Mouse (Mus musculus) cerebellum, adult 11 months (tissue): Measurements from ENCODE around the gene Ptrh2.

ENCODE experiments used
- DNase-seq: peaks from one replicate; pipeline ENCODE4 v3.0.0; 2022

Gene Ptrh2

DNA sequence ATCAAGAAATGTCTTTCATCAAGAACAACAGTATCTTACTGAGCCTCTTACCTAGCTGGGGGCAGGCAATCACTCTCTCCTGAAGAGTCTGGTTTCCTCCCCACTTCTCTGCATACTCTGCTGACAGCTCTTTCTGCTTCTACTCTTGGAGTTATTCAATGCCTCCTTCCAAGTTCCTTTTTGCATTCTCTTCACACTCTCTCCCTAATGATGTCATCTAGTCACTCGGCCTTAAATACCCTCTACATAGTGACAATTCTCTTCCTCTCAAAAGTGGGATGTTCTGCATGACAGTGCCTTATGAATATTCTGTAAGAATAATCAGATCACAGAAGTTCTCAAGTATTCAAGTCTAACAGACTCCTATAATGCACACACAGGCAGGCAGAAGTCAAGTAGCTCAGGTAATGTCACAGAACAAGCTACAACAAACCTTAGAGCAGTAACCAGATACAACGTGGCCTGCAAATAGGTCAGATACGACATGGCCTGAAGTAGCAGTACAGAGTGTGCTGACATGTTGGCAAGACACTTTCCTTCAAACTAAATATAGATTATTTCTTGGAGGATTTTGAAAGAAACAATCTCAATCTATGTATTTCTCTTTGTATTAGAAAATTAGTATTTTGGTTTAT lies 12.6 kb upstream of the Ptrh2 start:
- no peak for DNase-seq

DNA sequence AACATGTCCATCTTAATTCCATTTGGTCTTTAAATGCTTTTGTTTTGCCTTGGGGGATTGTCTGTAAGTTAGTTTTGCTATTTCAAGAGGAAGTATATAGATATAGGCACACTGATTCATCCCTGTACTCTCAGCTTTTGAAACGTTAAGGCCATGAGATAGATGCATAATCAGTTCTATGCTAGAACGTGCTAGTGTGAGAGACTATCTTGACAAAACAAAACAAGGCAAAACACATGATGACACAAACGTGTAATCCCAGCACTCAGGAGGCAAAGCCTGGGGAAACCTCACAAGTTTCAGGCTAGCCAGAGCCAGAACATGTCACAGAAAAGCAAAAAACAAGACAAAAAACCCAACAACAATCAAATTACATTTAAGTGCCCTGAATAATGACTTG lies 11.0 kb upstream of the Ptrh2 start:
- no peak for DNase-seq

DNA sequence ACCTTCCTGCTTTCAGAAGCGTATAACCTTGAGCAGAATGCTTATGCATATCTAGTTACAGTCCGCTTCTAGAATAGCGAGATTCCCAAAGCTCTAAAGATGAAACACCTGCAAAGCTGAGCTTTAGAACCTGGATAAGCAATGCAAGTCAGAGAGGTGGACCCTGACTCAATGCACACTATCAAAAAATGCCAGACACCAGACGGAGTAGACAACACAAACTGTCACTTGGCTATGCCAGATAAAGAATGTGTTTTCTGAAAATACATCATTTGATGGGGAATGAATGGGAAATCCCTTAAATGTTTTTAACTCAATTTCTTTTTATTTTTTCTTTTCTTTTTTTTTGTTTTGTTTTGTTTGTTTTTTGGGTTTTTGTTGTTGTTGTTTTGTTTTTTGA lies 8.3 kb upstream of the Ptrh2 start:
- DNase-seq = no peak

DNA sequence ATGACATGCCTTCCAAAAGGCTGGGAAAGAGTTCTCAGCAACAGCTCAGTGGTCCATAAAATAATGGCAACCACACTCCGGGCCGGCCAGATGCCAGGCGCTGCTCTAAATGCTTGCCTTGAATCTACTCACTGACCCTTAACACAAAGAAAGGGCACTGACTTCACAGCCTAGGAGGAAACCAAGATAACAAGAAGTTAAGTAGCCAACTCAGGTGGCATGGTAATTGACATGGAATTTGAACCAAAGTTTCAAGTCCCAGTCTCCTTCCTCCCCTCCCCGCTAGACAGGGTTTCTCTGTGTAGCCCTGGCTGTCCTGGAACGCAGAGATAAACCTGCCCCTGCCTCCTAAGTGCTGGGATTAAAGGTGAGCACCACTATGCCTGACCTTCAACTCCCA lies 4.8 kb upstream of the Ptrh2 start:
- DNase-seq = no peak

DNA sequence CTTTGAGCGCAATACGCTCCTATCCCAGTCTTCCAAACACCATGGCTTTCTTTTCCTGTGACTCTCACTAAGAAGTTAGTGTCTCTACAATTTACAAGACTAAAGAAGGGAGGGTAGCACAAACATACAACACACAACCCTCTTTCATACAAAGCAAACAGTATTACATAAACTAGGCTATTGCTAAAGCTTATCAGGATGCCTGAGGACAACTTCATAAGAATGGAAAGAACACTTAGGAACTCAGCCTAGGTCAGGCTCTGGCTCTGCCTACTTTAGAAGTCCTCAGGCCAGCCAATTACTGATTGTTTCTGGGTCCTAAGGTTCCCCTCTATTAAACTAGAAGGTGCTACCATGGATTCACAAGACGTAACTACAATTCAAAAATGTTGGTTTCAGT lies 3.1 kb upstream of the Ptrh2 start:
- no peak for DNase-seq

DNA sequence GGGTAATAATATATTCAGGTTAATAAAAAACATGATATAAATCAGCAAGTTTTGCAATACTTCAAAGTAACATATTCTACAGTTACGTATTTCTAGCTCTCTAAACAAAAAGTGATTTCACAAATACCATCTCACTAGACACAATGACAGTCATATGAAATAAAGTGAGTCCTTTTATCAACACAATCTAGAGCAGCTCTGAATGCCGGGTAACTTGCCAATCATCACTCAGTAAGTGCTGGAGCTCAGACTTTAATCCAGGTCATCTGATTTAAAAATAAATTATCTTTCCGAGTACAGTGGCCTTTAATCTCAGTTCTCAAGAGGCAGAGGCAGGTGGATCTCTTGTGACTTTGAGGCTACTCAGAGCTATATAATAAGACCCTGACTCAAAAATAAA lies 2.4 kb upstream of the Ptrh2 start:
- DNase-seq = no peak

DNA sequence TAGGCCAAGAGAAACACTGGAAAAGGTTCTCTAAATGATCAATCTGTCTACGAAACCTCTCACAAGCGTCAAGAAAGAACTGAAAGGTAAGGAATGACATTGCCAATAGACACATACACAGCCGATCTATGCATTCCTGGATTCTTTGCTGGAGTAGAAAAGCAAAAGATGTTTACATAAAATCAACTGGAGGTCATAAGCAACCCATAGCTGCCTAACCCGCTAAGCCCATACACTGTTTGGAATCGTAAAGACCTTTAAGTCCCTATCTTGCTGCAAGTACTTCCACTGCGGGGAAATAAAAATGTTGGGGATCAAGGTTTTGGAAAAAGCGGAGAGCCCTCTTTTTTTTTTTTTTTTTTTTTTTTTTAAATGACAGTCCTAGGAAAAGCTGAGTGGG lies 924 bp upstream of the Ptrh2 start:
- no peak for DNase-seq

DNA sequence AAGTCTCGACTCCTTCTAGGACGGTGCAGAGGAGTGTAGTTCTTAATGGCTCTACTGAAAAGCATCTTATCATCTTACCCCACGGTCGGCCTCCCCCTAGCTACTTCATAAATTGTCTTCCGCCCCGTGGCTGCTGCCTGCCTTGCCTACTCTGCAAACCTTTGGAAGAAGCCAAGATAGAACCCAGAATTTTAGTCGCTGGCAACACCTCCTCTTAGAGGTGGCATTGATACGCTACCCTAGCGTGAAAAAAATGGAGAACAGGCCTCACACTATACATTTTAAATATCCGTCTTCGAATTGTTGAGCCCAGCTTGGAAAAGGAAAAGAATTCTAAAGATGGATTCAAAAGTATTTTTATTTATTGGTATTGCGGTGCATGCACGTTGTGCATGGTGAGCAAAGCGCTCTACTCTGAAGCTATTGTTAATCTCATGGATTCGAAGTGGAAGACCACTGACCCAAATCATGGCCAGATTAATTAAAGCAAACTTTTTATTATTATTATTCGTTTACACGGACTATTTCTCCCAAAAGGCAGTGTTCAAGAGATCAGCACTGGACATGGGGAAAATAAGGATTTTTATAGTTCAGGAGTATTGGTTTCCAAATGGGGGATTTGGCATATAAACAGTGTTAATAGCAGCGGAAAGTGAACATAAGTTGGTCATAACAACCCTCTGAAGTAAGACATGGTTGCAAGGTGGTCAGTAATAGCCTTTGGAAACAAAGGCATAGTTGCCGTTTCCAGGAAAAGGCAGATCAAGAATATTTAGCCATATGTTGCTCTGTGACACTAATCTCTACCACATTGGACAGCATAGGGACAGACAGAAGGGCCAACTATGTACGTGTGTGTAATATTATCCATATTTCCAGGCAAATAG lies 584 bp downstream of the Ptrh2 start:
- no peak for DNase-seq

DNA sequence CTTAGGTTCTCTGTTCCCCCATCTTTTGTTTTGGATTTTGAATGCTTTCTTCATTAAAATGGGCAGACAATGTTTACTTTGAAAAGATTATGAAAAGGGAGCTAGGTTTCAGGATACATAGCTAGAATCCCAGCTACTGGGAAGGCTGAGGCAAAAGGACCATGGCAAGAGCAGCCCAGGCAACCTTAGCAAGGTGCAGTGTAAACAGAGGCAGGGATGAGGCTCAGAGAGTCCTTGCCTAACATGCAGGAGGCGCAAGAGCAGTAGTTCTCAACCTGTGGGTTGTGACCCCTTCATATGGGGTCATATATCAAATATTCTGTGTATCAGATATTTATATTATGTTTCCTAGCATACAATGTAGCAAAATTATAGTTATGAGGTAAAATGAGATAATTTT lies 1.6 kb downstream of the Ptrh2 start:
- no peak for DNase-seq

DNA sequence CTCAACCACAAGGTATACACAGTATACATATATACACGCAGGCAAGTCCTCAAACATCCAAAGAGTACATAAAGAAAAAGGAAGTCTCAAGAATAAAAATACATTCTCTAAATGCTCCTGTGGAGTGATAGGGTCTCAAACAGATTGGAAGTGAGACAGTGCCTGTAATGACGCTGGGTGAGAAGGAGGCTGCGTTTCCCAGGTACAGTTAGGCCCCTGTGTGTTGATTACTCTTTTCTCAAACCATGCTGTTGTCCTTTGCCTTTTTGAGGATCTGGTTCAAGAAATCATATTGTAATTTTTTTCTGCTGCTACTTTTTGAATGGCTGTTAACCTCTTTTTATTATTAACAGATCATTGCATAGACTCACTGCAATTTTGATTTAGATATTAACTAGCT lies 6.6 kb downstream of the Ptrh2 start:
- DNase-seq = no peak

DNA sequence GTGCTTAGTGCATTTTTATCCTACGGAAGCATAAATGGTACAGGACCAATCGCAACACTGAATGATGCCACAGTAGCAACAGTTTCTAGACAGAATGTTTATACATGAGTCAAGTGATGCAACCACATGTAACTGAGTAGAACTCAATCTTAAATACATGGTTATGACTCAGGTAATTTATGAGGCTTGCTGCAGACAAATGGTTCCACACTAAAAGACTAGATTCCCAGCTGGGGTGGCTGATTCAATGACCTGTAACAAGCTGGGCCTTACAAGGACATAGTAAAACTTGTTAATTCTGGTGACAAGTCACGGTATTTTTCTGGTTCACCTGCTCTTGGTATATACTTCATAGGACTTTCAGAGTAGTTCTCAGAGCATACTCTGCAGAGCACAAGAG lies 7.7 kb downstream of the Ptrh2 start:
- no peak for DNase-seq

DNA sequence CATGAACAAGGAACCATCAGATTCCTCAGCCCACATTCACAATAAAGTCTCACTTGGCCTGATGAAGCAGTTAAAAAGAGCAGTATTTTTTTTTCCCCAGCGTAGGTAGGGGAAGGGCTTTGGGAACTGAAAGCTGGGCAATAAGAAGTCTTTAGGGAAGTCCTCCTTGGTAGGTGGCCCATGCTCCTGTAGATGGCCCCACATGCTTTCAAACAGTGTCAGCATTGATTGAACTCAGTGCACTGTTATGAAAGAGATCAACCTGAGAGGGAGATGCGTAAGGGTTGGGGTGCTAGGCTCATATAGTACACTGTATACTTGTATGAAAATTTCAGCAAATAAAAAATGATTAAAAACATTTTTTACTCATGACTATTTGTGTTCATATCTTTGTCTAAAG lies 8.2 kb downstream of the Ptrh2 start:
- DNase-seq = no peak

DNA sequence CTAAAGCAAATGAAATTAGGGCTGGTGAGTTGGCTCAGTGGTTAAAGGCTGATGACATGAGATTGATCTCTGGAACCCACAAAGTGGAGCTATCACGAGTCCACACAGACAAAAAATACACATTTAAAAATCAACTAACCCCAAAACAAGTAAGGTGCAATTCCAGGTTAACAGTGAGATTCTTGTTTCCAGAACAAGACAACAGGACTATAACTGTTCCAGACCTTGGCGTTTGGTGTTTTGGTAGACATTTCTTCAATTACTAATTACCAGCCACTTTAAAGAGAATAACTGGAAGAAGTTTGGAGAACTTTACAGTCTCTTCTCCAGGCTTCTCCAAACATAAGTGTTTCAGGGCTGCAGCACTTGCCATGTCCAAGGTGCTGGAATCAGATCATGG lies 8.8 kb downstream of the Ptrh2 start:
- DNase-seq = no peak

DNA sequence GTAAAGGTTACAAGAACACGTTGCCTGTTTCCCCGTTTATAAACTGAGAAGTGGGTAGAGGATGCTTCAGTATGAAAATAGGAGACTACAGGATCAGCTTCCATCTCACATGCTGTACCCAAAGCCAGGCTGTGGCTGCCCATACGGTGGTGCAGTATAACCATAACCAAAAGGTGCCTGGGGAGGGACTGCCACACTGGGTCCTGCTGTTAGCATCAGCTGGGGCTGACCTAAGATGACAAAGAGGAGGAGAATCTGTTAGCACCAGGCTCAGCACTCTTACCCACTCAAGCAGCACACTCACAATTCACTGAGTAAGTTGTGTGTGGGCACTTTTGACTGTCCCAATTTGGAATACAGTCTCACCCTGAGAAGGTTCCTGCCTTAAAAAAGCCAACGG lies 11.7 kb downstream of the Ptrh2 start:
- DNase-seq = no peak

DNA sequence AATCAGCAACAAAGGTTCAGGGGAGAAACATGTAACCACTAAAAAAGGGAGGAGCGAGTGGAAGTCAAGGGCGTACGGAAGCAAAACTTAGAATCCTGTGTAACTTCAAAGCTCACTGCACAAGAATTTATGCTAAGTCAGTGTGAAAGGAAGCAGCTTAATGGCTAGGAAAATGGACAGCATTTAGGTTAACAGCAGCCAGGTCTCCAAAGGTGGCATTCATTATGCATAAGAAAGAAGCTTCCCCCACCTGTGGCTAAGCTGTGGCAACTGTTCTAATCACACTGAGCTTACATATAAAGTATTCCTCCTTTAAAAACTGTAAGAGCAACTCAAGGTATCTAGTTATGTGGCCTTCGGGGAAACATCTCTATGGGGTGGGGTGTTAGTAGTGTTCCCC lies 17.4 kb downstream of the Ptrh2 start:
- no peak for DNase-seq

DNA sequence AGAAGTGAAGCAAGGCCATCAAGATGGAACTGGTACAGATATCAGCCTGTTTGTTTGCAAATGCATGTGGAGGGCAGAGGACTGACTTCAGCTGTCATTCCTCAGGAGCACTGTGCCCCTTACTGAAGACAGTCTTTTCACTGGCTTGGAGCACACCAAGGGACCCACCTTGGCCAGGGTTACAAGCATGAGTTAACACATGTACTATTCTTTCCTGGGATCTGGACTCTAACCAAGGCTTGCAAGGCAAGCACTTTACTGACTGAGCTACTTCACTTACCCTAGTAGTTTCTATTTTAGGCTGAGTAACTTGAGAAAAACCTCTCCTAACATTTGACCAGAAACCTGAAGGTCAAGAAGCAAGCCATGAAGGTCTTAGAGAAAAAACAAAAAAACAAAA lies 30.8 kb downstream of the Ptrh2 start:
- no peak for DNase-seq

DNA sequence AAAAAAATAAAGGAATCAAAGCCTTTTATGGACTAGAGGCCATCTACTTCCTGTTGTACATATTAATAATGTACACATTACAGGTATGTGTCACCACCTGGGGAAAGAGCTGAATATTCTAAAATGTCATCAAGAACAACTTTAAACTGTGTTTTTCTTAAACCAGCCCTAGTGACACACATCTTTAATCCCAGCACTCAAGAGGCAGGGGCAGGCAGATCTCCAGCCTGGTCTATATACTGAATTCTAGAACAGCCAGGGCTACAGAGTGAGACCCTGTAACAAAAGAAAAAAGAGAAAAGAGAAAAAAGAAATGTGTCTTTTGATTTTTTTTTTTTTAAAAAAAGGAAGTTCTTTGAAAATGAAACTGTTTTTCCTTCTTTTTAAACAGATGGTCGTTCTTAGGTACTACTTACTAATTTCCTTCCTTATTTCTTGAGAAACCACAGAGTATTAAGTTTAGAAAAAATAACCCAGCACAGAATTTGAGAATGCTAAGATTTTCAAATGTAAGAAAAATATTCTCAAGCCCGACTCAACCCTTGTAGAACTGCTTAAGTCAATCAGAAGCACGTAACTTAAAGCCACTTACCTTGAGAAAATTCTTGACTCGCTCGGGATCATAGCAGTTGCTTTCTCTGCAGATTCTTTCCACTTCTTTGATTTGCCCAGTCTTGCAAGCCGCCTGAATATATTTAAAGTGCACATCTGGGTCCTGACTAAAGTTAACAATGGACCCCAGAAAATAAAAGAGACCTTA lies 33.7 kb downstream of the Ptrh2 start:
- no peak for DNase-seq

DNA sequence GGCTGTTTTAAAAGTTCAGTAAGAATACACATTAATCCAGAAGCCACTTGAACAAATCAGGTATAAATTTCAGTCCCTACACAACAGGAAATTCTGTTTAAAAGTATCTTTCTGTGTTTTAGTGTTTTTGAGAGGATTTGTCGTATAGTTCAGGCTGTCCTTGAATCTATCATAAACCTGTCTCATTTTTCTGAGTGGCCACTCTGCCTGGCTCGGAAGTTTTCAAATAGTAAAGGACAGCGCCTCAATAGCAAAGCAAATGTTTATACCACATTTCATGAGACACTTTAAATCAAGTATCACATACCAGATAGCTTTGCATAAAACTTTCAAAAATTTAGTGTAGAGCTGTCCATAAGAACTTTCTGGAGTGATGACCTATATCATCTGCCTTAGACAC lies 34.6 kb downstream of the Ptrh2 start:
- no peak for DNase-seq

DNA sequence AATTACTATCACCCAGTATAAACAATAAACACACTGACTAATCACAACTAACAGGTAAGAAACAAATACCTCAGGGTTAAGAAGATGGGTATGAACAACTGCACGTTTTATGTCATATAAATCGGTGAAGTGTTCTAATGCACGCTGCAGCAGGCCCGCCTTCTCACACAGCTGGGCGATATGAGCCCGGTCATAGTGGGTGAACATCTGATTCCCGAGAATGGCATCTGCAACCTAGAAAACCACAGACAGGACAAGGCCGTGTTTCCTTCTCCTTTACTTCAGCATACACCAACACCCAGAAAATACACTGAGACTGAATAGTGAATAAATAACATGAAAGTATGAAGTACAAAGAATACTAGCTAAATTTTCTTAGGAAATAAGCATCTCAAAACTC lies 35.6 kb downstream of the Ptrh2 start:
- DNase-seq = no peak

DNA sequence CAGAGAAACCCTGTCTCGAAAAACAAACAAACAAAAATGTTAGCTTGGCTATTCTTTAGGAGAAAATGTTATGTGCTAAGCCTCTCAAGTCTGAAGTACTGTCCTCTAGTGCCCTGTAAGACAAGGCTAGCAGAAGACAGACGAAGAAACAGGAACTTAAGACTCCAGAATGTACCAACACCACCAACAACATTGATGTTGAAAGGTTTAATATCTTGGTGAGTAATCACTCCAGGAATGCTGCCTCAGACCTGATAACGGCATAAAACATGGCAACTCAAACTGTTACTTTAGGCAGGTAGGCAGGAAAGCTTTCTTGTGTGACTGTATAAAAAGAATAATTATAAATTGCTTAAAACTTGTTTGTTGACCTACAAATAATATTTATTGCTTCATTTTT lies 40.2 kb downstream of the Ptrh2 start:
- DNase-seq = no peak

DNA sequence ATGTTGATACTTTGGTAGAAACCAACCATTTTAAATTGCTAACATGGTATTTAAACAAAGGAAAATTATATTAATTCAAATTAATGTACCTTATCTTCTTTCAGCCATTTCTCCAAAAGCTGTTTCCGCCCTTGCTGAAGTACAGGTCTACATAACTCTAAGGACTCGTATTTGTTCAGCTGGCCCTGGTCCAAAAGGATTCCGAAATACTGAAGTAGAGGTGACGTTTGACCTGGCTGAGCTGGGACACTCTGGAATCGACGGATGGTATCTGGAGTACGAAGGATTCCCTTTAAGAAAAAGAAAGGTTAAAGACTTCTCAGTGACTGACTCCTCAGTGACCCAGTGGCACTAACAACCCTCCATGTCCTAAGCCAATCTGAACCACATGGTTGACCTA lies 41.2 kb downstream of the Ptrh2 start:
- DNase-seq = no peak

DNA sequence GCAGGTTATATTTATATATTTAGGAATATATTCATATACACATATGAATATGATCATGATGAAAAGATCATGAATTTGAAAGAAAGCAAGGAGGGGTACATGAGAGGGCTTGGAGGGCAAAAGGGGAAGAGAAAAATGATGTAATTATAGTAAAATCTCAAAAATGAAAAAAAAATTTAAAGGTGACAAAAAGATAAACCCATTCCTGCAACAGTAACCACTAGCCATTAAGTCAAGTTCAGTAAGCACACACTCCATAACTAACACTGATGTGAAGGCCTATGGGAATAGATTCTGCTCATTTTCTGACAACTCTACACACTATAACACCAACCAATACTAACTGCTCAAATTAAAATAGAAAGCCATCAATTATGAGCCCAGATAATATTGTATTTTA lies 41.8 kb downstream of the Ptrh2 start:
- no peak for DNase-seq

DNA sequence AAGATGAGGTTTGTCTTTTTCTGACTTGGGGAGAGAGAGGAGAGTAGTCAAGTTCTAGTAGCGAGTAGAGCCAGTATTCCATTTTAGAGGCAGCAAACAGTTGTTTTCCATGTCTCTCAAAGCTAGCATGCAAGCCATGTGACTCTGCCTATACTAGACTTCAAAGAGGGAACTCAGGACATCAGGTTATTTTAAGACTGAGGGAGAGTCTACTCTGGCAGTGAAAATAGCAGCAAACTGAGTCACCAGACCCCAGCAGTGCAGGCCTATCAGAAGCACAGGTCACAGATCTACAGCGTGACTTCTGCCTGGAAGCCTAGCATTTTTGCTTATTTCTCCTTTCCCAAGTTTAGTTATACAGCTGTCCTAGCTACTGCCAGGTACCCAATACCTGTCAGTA lies 47.7 kb downstream of the Ptrh2 start:
- no peak for DNase-seq
